Comparison of ENCODE assay signal across 8 mouse cellular contexts in genomic region chr5:66151301-66152188, GRCm38 (mm10). TPM values are rescaled to one million over a fixed set of nuclear protein-coding genes. Genes with fewer than 3 reads are reported as not detected.
DNase-seq lines count a peak whose midpoint lies in the region; ATAC-seq lines count a peak whose summit lies in the region.

No protein-coding gene starts in this region.

- no peaks in the 10 kb centered on the region for H3K36me3 ChIP-seq in limb, embryonic 10.5 days
- no peaks in the 10 kb centered on the region for H3K36me3 ChIP-seq in midbrain, embryonic 13.5 days
- H3K36me3 ChIP-seq in splenic B cell, adult 2 months (ENCODE audit: control insufficient read depth, insufficient read depth, low read length, poor library complexity, severe bottlenecking): no peaks in the 10 kb centered on the region

- peak; percentile 11 for DNase-seq in gastrocnemius, postnatal 10 days
- no peak for DNase-seq in gastrocnemius, postnatal 14 days
- peak; percentile 61 for DNase-seq in embryo, embryonic 9.5 days (ENCODE audit: extremely low spot score)
- peak; percentile 20 to 32 for DNase-seq in heart, postnatal 36 days
- peak; percentile 65 for DNase-seq in limb, embryonic 10.5 days (ENCODE audit: low spot score)
- DNase-seq in splenic B cell, adult 2 months (ENCODE audit: low read depth, low spot score): peak; percentile 55
- no peak for DNase-seq in frontal cortex, postnatal 25 days (ENCODE audit: low spot score in 2 of 2)

- H3K9ac ChIP-seq in midbrain, embryonic 13.5 days (replicated peaks): 0 out of 2 replicates have a peak overlapping the region, but pooled peaks have one; percentile 37

- H3K9me3 ChIP-seq in limb, embryonic 10.5 days (replicated peaks): no peaks in the 10 kb centered on the region
- no peaks in the 10 kb centered on the region for H3K9me3 ChIP-seq in midbrain, embryonic 13.5 days

- H3K4me2 ChIP-seq in midbrain, embryonic 13.5 days (replicated peaks): peak overlapping the region; percentile 69

- peak overlapping the region; percentile 60 for H3K4me3 ChIP-seq in limb, embryonic 10.5 days
- H3K4me3 ChIP-seq in midbrain, embryonic 13.5 days (replicated peaks): peak overlapping the region; percentile 41

- peaks cover 21% of the 10 kb centered on the region for H3K4me1 ChIP-seq in limb, embryonic 10.5 days
- peaks cover 33% of the 10 kb centered on the region for H3K4me1 ChIP-seq in midbrain, embryonic 13.5 days (replicated peaks)

- peak; percentile 69 for ATAC-seq in midbrain, embryonic 13.5 days

- intact Hi-C loops in gastrocnemius, postnatal 14 days (cut with DNase I; ENCODE audit: low total_unique reads): no loop called here
- intact Hi-C loops in heart, postnatal 36 days (cut with DNase I): no loop called here

- peak overlapping the region; percentile 66 for H3K27ac ChIP-seq in limb, embryonic 10.5 days
- no peak overlapping the region for H3K27ac ChIP-seq in midbrain, embryonic 13.5 days

- 9% methylated on average over 37 of the region's 37 CpGs for WGBS in limb, embryonic 10.5 days
- WGBS in midbrain, embryonic 13.5 days: 5% methylated on average over 37 of the region's 37 CpGs

- H3K27me3 ChIP-seq in limb, embryonic 10.5 days (ENCODE audit: low read depth, poor library complexity, severe bottlenecking): peaks cover 72% of the 10 kb centered on the region
- peaks cover 66% of the 10 kb centered on the region for H3K27me3 ChIP-seq in midbrain, embryonic 13.5 days
- H3K27me3 ChIP-seq in splenic B cell, adult 2 months (ENCODE audit: control insufficient read depth, insufficient read depth, low read length, poor library complexity, severe bottlenecking): peaks cover 2% of the 10 kb centered on the region; the same call in 1 of the 2 replicates

RNA-seq across cellular contexts. Expression of gene Rbm47, which starts 21.4 kb away (rescaled TPM):
- 1 to 10 TPM; 1.7 to 2.2 TPM for total RNA-seq in gastrocnemius, postnatal 10 days (2021)
- under 1 TPM; 0.80 to 0.84 TPM for total RNA-seq in gastrocnemius, postnatal 14 days (2021)
- 1 to 10 TPM; 1.6 to 1.7 TPM for total RNA-seq in heart, postnatal 36 days (2021)
- 1.1 TPM in 2 replicates for polyA plus RNA-seq in limb, embryonic 10.5 days (2016; fragmentation: Nextera tagmentation; extraction: Ambion mirVana)
- 1.3 and 2.5 TPM in 2 replicates for polyA plus RNA-seq in midbrain, embryonic 13.5 days (2015; fragmentation: Nextera tagmentation; extraction: Ambion mirVana)

Comparison
In these comparisons a context has a peak if more than half of its experiments do, and no peak if none do; other contexts are left out.
1. DNase-seq: peak in gastrocnemius, postnatal 10 days (single experiment), embryo, embryonic 9.5 days (single experiment), heart, postnatal 36 days (2 of 2), limb, embryonic 10.5 days (single experiment) and splenic B cell, adult 2 months (single experiment); none in gastrocnemius, postnatal 14 days (single experiment) and frontal cortex, postnatal 25 days (0 of 2).